Mouse (Mus musculus) embryonic fibroblast, embryonic 13.5 days (primary cell): ENCODE measurements at regions not wholly inside any gene's neighbourhood (a gene's known extent, or its start where the extent isn't known, plus 50 kb on each side); places are given as distances from the start of the nearest gene placed in this dataset.

ENCODE experiments used
- H3K27ac ChIP-seq: 2 replicates; pipeline ENCODE4 v1.5.1; 2012; ENCODE audit warnings: low read length, control low read depth, inconsistent platforms; ENCODE audit not compliant: insufficient read depth
- H3K4me1 ChIP-seq: 2 replicates; pipeline ENCODE4 v1.6.1; 2011; ENCODE audit warnings: low read length; ENCODE audit not compliant: control insufficient read depth, insufficient read depth
- H3K4me3 ChIP-seq: 2 replicates; pipeline ENCODE4 v1.5.1; 2011; ENCODE audit warnings: mild to moderate bottlenecking, control low read depth, low read length; ENCODE audit not compliant: insufficient read depth
- CTCF ChIP-seq: IDR thresholded peaks from 2 replicates; pipeline ENCODE4 v1.5.1; 2011; ENCODE audit warnings: mild to moderate bottlenecking, control low read depth, low read length, moderate library complexity, borderline replicate concordance; ENCODE audit not compliant: insufficient read depth
- POLR2A ChIP-seq: IDR thresholded peaks from 2 replicates; pipeline ENCODE4 v1.6.1; 2011; ENCODE audit warnings: low read depth, mild to moderate bottlenecking, control low read depth, low read length, moderate library complexity

- H3K4me3 ChIP-seq: no peak overlapping the region
- TF ChIP-seq POLR2A (no peak), CTCF (no peak)
- no peaks in the 10 kb centered on the region for H3K4me1 ChIP-seq
- no peak overlapping the region for H3K27ac ChIP-seq
These were observed 214.7 kb upstream of the Hes1 start for GRCm38 (mm10) chr16:29849511-29849910.

GRCm38 (mm10) chr16:29850616-29851015 lies 213.6 kb upstream of the Hes1 start:
- H3K27ac ChIP-seq: no peak overlapping the region
- no peaks in the 10 kb centered on the region for H3K4me1 ChIP-seq
- H3K4me3 ChIP-seq: no peak overlapping the region
- TF ChIP-seq POLR2A (no peak), CTCF (no peak)

GRCm38 (mm10) chr16:29851827-29852226 lies 212.4 kb upstream of the Hes1 start:
- TF ChIP-seq POLR2A (no peak), CTCF (no peak)
- Histone ChIP-seq H3K4me1 (no peaks in the 10 kb centered on the region), H3K4me3 (no peak overlapping the region), H3K27ac (no peak overlapping the region)

DNA sequence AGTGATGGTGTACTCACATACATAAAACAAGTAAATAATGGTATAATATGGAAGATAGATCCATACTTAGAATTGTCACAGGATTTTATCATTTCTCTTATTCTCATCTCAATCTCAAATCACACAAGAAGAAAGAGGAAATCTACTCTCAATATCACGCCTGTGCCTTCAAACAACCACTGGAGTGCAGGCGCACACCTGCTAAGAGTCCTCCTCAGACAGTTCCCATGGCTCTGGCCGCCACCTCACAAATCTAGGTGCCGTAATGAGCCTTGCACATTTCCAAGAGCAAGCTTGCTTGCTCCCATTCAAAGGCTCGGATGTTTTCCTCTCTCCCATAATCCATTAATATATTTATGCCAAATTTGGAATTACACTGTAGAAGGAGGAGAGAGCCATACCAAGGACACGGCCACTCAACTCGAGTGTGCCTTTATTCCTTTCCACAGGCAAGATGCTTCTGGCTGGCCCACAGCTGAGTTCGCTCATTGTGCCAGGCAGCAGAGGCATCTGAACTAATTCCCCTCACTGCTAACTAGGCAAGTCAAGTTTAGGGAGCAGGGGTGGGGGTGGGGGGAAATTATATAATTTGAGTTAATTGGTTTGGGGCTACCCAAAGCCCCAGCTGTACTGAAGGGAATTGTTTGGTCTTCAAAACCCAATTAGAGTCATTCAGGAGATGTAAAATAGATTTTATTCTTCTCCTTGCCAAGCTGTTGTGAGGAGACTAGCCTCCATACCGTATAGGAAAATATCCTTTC lies 209.2 kb upstream of the Hes1 start:
- H3K4me3 ChIP-seq: no peak overlapping the region
- TF ChIP-seq CTCF (no peak), POLR2A (no peak)
- no peaks in the 10 kb centered on the region for H3K4me1 ChIP-seq
- no peak overlapping the region for H3K27ac ChIP-seq

- no peaks in the 10 kb centered on the region for H3K4me1 ChIP-seq
- no peak overlapping the region for H3K27ac ChIP-seq
- TF ChIP-seq POLR2A (no peak), CTCF (no peak)
- no peak overlapping the region for H3K4me3 ChIP-seq
These were observed 207.6 kb upstream of the Hes1 start for GRCm38 (mm10) chr16:29856545-29856944.

DNA sequence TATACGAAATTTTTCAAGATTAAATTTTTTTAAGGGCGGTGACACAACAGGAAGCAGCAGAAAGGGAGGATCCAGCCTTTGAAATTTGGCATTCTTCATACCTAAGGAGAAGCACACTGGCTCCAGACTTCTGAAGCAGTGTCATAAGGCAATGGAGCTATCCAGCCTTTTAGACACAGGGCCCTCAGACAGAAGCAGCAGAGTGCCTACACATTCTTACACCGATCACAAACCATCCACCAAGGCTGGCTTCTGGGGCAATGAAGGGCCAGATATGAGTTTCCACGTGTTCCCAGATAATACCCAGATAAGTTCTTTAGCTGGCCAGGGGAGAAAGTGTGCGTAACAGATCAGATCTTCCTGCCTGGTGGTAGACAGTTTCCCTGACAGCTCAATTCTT lies 205.5 kb upstream of the Hes1 start:
- H3K4me1 ChIP-seq: no peaks in the 10 kb centered on the region
- no peak for TF ChIP-seq POLR2A
- H3K4me3 ChIP-seq: no peak overlapping the region
- H3K27ac ChIP-seq: no peak overlapping the region

- Histone ChIP-seq H3K4me3 (no peak overlapping the region), H3K27ac (no peak overlapping the region), H3K4me1 (0 out of 2 replicates have a peak, but pooled peaks cover 5% of the 10 kb centered on the region)
- no peak for TF ChIP-seq CTCF
- TF ChIP-seq POLR2A: no peak
These were observed 203.9 kb upstream of the Hes1 start for GRCm38 (mm10) chr16:29860306-29860705.

- no peak overlapping the region for H3K27ac ChIP-seq
- H3K4me1 ChIP-seq: 0 out of 2 replicates have a peak, but pooled peaks cover 5% of the 10 kb centered on the region
- no peak overlapping the region for H3K4me3 ChIP-seq
- TF ChIP-seq POLR2A (no peak), CTCF (no peak)
These were observed 203.1 kb upstream of the Hes1 start for GRCm38 (mm10) chr16:29861056-29861455.

DNA sequence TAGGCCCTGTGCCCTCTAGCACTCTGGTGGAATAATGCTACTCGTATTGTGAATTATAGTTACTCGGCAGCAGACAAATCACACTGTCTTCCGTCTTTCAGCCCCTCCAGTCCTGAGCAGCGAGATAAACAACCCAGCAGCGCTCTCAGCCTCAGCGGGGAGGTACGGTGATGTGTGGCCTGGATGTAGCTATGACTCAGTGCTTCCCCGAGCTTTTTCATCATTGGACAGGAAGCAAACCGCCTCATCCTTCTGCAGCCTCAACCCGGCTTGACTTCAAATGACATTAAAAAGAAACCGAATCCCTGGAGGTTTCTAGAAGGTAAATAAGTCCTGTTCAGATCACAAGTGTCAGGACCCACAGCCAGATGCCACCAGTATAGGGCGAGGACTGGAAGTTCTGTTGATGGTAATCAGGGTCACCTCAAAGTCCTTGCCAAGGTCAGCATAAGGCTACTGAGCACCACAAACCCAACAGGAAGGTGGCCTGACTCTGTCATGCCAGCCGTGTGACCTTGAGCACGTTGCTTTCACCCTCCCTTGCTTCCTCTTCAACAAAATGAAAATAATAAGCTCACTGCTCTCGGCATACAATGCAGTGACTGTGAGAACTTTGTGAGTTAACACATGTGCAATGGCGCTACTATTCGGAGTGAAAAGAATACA lies 199.0 kb upstream of the Hes1 start:
- Histone ChIP-seq H3K4me1 (0 out of 2 replicates have a peak, but pooled peaks cover 5% of the 10 kb centered on the region), H3K27ac (no peak overlapping the region), H3K4me3 (no peak overlapping the region)
- TF ChIP-seq POLR2A (no peak), CTCF (no peak)

DNA sequence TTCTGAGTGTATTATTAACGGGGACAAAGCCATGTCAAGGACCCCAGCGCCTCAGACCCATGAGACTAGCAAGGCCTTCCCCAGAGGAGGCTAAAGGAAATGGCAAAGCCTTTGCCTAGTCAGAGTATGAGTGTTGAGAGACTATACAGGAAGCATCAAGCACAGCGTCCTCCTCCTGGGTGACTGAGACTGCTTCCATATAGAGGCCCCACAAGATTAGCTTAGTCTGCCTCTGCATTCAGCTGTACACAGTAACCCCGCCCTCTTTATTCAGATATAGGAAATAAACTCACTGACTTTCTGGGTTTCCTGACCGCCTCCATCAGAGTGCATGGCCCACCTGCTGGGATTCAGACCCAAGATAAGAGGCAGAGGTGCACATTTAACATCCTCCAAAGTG lies 192.8 kb upstream of the Hes1 start:
- TF ChIP-seq POLR2A (no peak), CTCF (no peak)
- no peak overlapping the region for H3K27ac ChIP-seq
- H3K4me1 ChIP-seq: no peaks in the 10 kb centered on the region
- H3K4me3 ChIP-seq: no peak overlapping the region
